Mouse (Mus musculus): ENCODE measurements around the gene Bad.
"Not testable (repeated sequence)": the region's sequence is repeated elsewhere in the genome, so short reads cannot be mapped to it uniquely, and the experiment has no call there.

Gene Bad

GRCm38 (mm10) chr19:6985300-6985699, 43.6 kb downstream of the Bad start:
- DNase-seq (ENCODE audit: extremely low read depth, low read depth) = no peak

- no peak for DNase-seq (ENCODE audit: extremely low read depth, low read depth)
Measured at GRCm38 (mm10) chr19:6985951-6986708, 44.5 kb downstream of the Bad start.

- DNase-seq (ENCODE audit: extremely low read depth, low read depth) = no peak
Measured at GRCm38 (mm10) chr19:6987061-6987903, 45.6 kb downstream of the Bad start, which contains the start of gene Vegfb. Gene Vegfb (minus strand): TSS chr19:6987651.

GRCm38 (mm10) chr19:6987904-6988285, 46.2 kb downstream of the Bad start:
- no peak for DNase-seq (ENCODE audit: extremely low read depth, low read depth)

- DNase-seq (ENCODE audit: extremely low read depth, low read depth) = no peak
Measured at GRCm38 (mm10) chr19:6989251-6989650, 47.6 kb downstream of the Bad start.

GRCm38 (mm10) chr19:6990712-6991111, 49.1 kb downstream of the Bad start:
- DNase-seq (ENCODE audit: extremely low read depth, low read depth) = no peak

GRCm38 (mm10) chr19:6991166-6991565, 49.5 kb downstream of the Bad start:
- DNase-seq (ENCODE audit: extremely low read depth, low read depth) = not testable (repeated sequence)

GRCm38 (mm10) chr19:6992011-6992858, 50.6 kb downstream of the Bad start, which contains the start of gene Dnajc4:
Gene Dnajc4 (minus strand): TSS chr19:6992572.
- DNase-seq (ENCODE audit: extremely low read depth, low read depth) = peak; percentile 96

- no peak for DNase-seq (ENCODE audit: extremely low read depth, low read depth)
Measured at GRCm38 (mm10) chr19:6993011-6993770, 51.5 kb downstream of the Bad start.

GRCm38 (mm10) chr19:6994002-6994401, 52.3 kb downstream of the Bad start:
- DNase-seq (ENCODE audit: extremely low read depth, low read depth) = no peak

- DNase-seq (ENCODE audit: extremely low read depth, low read depth) = no peak
Measured at GRCm38 (mm10) chr19:6994489-6994888, 52.8 kb downstream of the Bad start.

- DNase-seq (ENCODE audit: extremely low read depth, low read depth) = peak; percentile 60
Measured at GRCm38 (mm10) chr19:6995255-6995991, 53.8 kb downstream of the Bad start.

GRCm38 (mm10) chr19:6996006-6996405, 54.3 kb downstream of the Bad start, which contains the start of the genes Nudt22 and Trpt1:
Gene Nudt22 (minus strand): TSS chr19:6996117.
Gene Trpt1 (plus strand): TSS chr19:6996131.
- peak; percentile 79 for DNase-seq (ENCODE audit: extremely low read depth, low read depth)

GRCm38 (mm10) chr19:6997721-6998290, 56.1 kb downstream of the Bad start:
- DNase-seq (ENCODE audit: extremely low read depth, low read depth) = no peak

GRCm38 (mm10) chr19:6999360-7000063, 57.9 kb downstream of the Bad start:
- no peak for DNase-seq (ENCODE audit: extremely low read depth, low read depth)
